ENCODE assay signal across 12 mouse cellular contexts in the genomic region with DNA sequence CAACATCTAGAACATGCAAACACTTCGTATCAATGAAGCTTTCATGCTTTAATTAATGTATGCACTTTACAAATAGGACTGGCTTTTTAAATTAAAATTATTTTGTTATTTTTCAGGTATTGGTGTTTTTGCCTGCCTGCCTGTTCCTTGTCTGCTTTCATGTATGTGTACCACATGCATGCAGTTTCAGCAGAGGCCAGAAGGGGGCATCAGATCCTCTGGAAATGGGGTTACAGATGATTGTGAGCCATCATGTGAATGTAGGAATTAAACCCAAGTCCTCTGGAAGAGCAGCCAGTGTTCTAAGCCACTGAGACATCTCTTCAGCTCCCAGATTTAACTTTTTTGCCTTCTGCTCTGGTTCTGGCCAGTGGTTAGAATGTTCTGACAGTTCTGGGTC. TPM values are rescaled to one million over a fixed set of nuclear protein-coding genes. Genes with fewer than 3 reads are reported as not detected.
DNase-seq lines count a peak whose midpoint lies in the region; ATAC-seq and TF ChIP-seq lines count a peak whose summit lies in the region.
"Had no signal": no experiment of that assay in that cellular context is flagged by ENCODE, and none has a peak within 500 bp of the region (broad histone marks: within the 10 kb centered on the region; RNA-seq: fewer than 3 reads in every experiment).

No protein-coding gene starts in this region.

- H3K27me3 ChIP-seq in kidney, adult 2 months (replicated peaks; ENCODE audit: control insufficient read depth, insufficient read depth, low read length) = no peaks in the 10 kb centered on the region
- H3K27me3 ChIP-seq in Patski = no peaks in the 10 kb centered on the region

- POLR2A ChIA-PET in Patski (lab: Charles Lee) = no interaction called here

- no peaks in the 10 kb centered on the region for H3K4me1 ChIP-seq in kidney, adult 2 months (ENCODE audit: control insufficient read depth, insufficient read depth, low read length)

- no peak for DNase-seq in kidney, adult 2 months
- no peak for DNase-seq in kidney, postnatal 10 days
- peak; percentile 18 for DNase-seq in right cerebral cortex, postnatal 4 days
- no peak for DNase-seq in right cerebral cortex, postnatal 25 days
- no peak for DNase-seq in Patski (ENCODE audit: low read depth, low spot score)
- DNase-seq in kidney, adult 18-20 months = no peak
- DNase-seq: cerebellum, adult 11-12 months; kidney, postnatal 14 days; thymus, adult 2 months had no signal

- no peak for TF ChIP-seq POLR2A in kidney, adult 2 months (IDR thresholded peaks at IDR 0.05; ENCODE audit: low read depth, low read length)

- H3K36me3 ChIP-seq in kidney, adult 2 months (ENCODE audit: control insufficient read depth, insufficient read depth, low read length) = no peaks in the 10 kb centered on the region

- ATAC-seq in Patski = no peak
- no peak for ATAC-seq in megakaryocyte-erythroid progenitor cell, adult 5-6 weeks (replicated peaks; ENCODE audit: low FRiP score, low TSS enrichment, poor library complexity, severe bottlenecking)
- ATAC-seq: hindbrain, embryonic 16.5 days had no signal

- no peak overlapping the region for H3K27ac ChIP-seq in kidney, adult 2 months (ENCODE audit: insufficient read depth, low read depth, low read length)

- in situ Hi-C loops in Patski (cut with MboI; ENCODE audit: low pct_unique_long_range_greater_than_20kb) = no loop called here

- CTCF ChIA-PET in Patski (lab: Charles Lee) = no interaction called here

- no peak overlapping the region for H3K4me3 ChIP-seq in kidney, adult 2 months (ENCODE audit: insufficient read depth, low read depth, low read length)

- 91% methylated on average over 1 of the region's 1 CpGs for WGBS in kidney, adult 2 months

- TF ChIP-seq CTCF in kidney, adult 2 months (conservative IDR thresholded peaks at IDR 0.05; ENCODE audit: insufficient read depth, insufficient read length, low read depth, low read length) = 0 out of 2 replicates have a peak, but pooled peaks have one; percentile 17
- TF ChIP-seq CTCF in Patski (IDR thresholded peaks at IDR 0.05) = peak; percentile 29

RNA-seq across cellular contexts. Expression of a gene that starts 33.2 kb away (rescaled TPM):
- 36.5 and 38.2 TPM in 2 replicates for polyA plus RNA-seq in kidney, adult 2 months (2012; rRNA removed)
- 69.6 TPM for polyA plus RNA-seq in Patski (2021)
- total RNA-seq in megakaryocyte-erythroid progenitor cell, adult 5-6 weeks (2014; fragmentation: Nextera tagmentation) = 17.8 and 17.9 TPM in 2 replicates
- total RNA-seq in megakaryocyte-erythroid progenitor cell, adult 5-6 weeks (2017) = 19.1 and 25.7 TPM in 2 replicates

RNA-seq across cellular contexts. Expression of a gene that starts 57.6 kb away (rescaled TPM):
- 0.01 and 0.33 TPM in 2 replicates for polyA plus RNA-seq in kidney, adult 2 months (2012; rRNA removed)
- 0.01 TPM for polyA plus RNA-seq in Patski (2021)
- not detected in 2 replicates for total RNA-seq in megakaryocyte-erythroid progenitor cell, adult 5-6 weeks (2014; fragmentation: Nextera tagmentation)
- total RNA-seq in megakaryocyte-erythroid progenitor cell, adult 5-6 weeks (2017) = not detected in 2 replicates
- polyA plus RNA-seq: limb, embryonic 11.5 days had no signal
